Mouse (Mus musculus): ENCODE measurements around the gene Man2a1. TPM values are rescaled to one million over a fixed set of nuclear protein-coding genes. Genes with fewer than 3 reads are reported as not detected.

The Man2a1 gene
- total and polyA plus RNA-seq, 3 experiments = 4.7 to 18.5 (median 17.2) TPM

GRCm38 (mm10) chr17:64566435-64566834, 34.1 kb upstream of the Man2a1 start:
- WGBS = 66% methylated on average over 6 of the region's 6 CpGs
- Histone ChIP-seq H3K27ac (no peak overlapping the region), H3K27me3 (ENCODE audit: control insufficient read depth, insufficient read depth, low read length) (no peaks in the 10 kb centered on the region), H3K4me3 (no peak overlapping the region), H3K79me2 (replicated peaks; ENCODE audit: control insufficient read depth, insufficient read depth, low read length) (no peaks in the 10 kb centered on the region), H3K4me1 (ENCODE audit: control insufficient read depth, insufficient read depth, low read length) (no peaks in the 10 kb centered on the region), H3K36me3 (ENCODE audit: control insufficient read depth, insufficient read depth, low read length) (no peaks in the 10 kb centered on the region), H3K9ac (ENCODE audit: low read depth, low read length) (no peak overlapping the region)
- intact Hi-C loops (cut with DNase I) = no loop called here
- no peak for DNase-seq
- TF ChIP-seq POLR2A (IDR thresholded peaks at IDR 0.05; ENCODE audit: insufficient read depth, low read depth, low read length) (no peak), CTCF (IDR thresholded peaks at IDR 0.05) (no peak), EP300 (IDR thresholded peaks at IDR 0.05; ENCODE audit: insufficient read depth, low read depth, low read length) (no peak)

- no peak overlapping the region for H3K9ac ChIP-seq (ENCODE audit: low read depth, low read length)
- WGBS = 63% methylated on average over 3 of the region's 3 CpGs
- no peak overlapping the region for H3K27ac ChIP-seq
- no peak for DNase-seq
- H3K79me2 ChIP-seq (replicated peaks; ENCODE audit: control insufficient read depth, insufficient read depth, low read length) = no peaks in the 10 kb centered on the region
- TF ChIP-seq CTCF (IDR thresholded peaks at IDR 0.05) = no peak
- TF ChIP-seq POLR2A (IDR thresholded peaks at IDR 0.05; ENCODE audit: insufficient read depth, low read depth, low read length) = no peak
- TF ChIP-seq EP300 (IDR thresholded peaks at IDR 0.05; ENCODE audit: insufficient read depth, low read depth, low read length) = no peak
- H3K4me3 ChIP-seq = no peak overlapping the region
- intact Hi-C loops (cut with DNase I) = no loop called here
- H3K4me1 ChIP-seq (ENCODE audit: control insufficient read depth, insufficient read depth, low read length) = no peaks in the 10 kb centered on the region
- H3K36me3 ChIP-seq (ENCODE audit: control insufficient read depth, insufficient read depth, low read length) = no peaks in the 10 kb centered on the region
- H3K27me3 ChIP-seq (ENCODE audit: control insufficient read depth, insufficient read depth, low read length) = no peaks in the 10 kb centered on the region
Observed at GRCm38 (mm10) chr17:64567546-64567945, 33.0 kb upstream of the Man2a1 start.

- Histone ChIP-seq H3K27me3 (ENCODE audit: control insufficient read depth, insufficient read depth, low read length) (peaks cover 2% of the 10 kb centered on the region; the same call in 1 of the 2 replicates), H3K36me3 (ENCODE audit: control insufficient read depth, insufficient read depth, low read length) (no peaks in the 10 kb centered on the region), H3K27ac (no peak overlapping the region), H3K9ac (ENCODE audit: low read depth, low read length) (no peak overlapping the region), H3K4me1 (ENCODE audit: control insufficient read depth, insufficient read depth, low read length) (no peaks in the 10 kb centered on the region), H3K79me2 (replicated peaks; ENCODE audit: control insufficient read depth, insufficient read depth, low read length) (no peaks in the 10 kb centered on the region), H3K4me3 (no peak overlapping the region)
- TF ChIP-seq EP300 (IDR thresholded peaks at IDR 0.05; ENCODE audit: insufficient read depth, low read depth, low read length) = no peak
- TF ChIP-seq POLR2A (IDR thresholded peaks at IDR 0.05; ENCODE audit: insufficient read depth, low read depth, low read length) = no peak
- no peak for TF ChIP-seq CTCF (IDR thresholded peaks at IDR 0.05)
- whole genome bisulfite sequencing = 94% methylated on average over 9 of the region's 9 CpGs
- DNase-seq = no peak
- intact Hi-C loops (cut with DNase I) = no loop called here
Observed at GRCm38 (mm10) chr17:64573981-64574380, 26.6 kb upstream of the Man2a1 start.

GRCm38 (mm10) chr17:64575240-64575639, 25.3 kb upstream of the Man2a1 start:
- intact Hi-C loops (cut with DNase I) = no loop called here
- Histone ChIP-seq H3K27me3 (ENCODE audit: control insufficient read depth, insufficient read depth, low read length) (peaks cover 2% of the 10 kb centered on the region; the same call in 1 of the 2 replicates), H3K9ac (ENCODE audit: low read depth, low read length) (no peak overlapping the region), H3K27ac (no peak overlapping the region), H3K36me3 (ENCODE audit: control insufficient read depth, insufficient read depth, low read length) (no peaks in the 10 kb centered on the region), H3K4me1 (ENCODE audit: control insufficient read depth, insufficient read depth, low read length) (no peaks in the 10 kb centered on the region; the same call in 1 of the 2 replicates), H3K4me3 (no peak overlapping the region), H3K79me2 (replicated peaks; ENCODE audit: control insufficient read depth, insufficient read depth, low read length) (no peaks in the 10 kb centered on the region)
- DNase-seq = peak in 1 of 2 experiments; percentile 39
- WGBS = 82% methylated on average over 6 of the region's 6 CpGs
- no peak for TF ChIP-seq EP300 (IDR thresholded peaks at IDR 0.05; ENCODE audit: insufficient read depth, low read depth, low read length)
- TF ChIP-seq POLR2A (IDR thresholded peaks at IDR 0.05; ENCODE audit: insufficient read depth, low read depth, low read length) = no peak
- TF ChIP-seq CTCF (IDR thresholded peaks at IDR 0.05) = peak; percentile 68

GRCm38 (mm10) chr17:64577485-64577884, 23.1 kb upstream of the Man2a1 start:
- Histone ChIP-seq H3K79me2 (replicated peaks; ENCODE audit: control insufficient read depth, insufficient read depth, low read length) (no peaks in the 10 kb centered on the region), H3K36me3 (ENCODE audit: control insufficient read depth, insufficient read depth, low read length) (no peaks in the 10 kb centered on the region), H3K4me3 (no peak overlapping the region), H3K9ac (ENCODE audit: low read depth, low read length) (no peak overlapping the region), H3K4me1 (ENCODE audit: control insufficient read depth, insufficient read depth, low read length) (no peaks in the 10 kb centered on the region; the same call in 1 of the 2 replicates), H3K27ac (no peak overlapping the region), H3K27me3 (ENCODE audit: control insufficient read depth, insufficient read depth, low read length) (peaks cover 2% of the 10 kb centered on the region; the same call in 1 of the 2 replicates)
- DNase-seq = no peak
- intact Hi-C loops (cut with DNase I) = no loop called here
- 53% methylated on average over 5 of the region's 5 CpGs for WGBS
- TF ChIP-seq POLR2A (IDR thresholded peaks at IDR 0.05; ENCODE audit: insufficient read depth, low read depth, low read length) (no peak), EP300 (IDR thresholded peaks at IDR 0.05; ENCODE audit: insufficient read depth, low read depth, low read length) (no peak), CTCF (IDR thresholded peaks at IDR 0.05) (no peak)

- Histone ChIP-seq H3K9ac (ENCODE audit: low read depth, low read length) (no peak overlapping the region), H3K79me2 (replicated peaks; ENCODE audit: control insufficient read depth, insufficient read depth, low read length) (no peaks in the 10 kb centered on the region), H3K4me1 (ENCODE audit: control insufficient read depth, insufficient read depth, low read length) (no peaks in the 10 kb centered on the region; the same call in 1 of the 2 replicates), H3K36me3 (ENCODE audit: control insufficient read depth, insufficient read depth, low read length) (no peaks in the 10 kb centered on the region), H3K27me3 (ENCODE audit: control insufficient read depth, insufficient read depth, low read length) (peaks cover 2% of the 10 kb centered on the region; the same call in 1 of the 2 replicates), H3K27ac (no peak overlapping the region), H3K4me3 (no peak overlapping the region)
- intact Hi-C loops (cut with DNase I) = no loop called here
- no peak for DNase-seq
- TF ChIP-seq EP300 (IDR thresholded peaks at IDR 0.05; ENCODE audit: insufficient read depth, low read depth, low read length) = no peak
- no peak for TF ChIP-seq CTCF (IDR thresholded peaks at IDR 0.05)
- no peak for TF ChIP-seq POLR2A (IDR thresholded peaks at IDR 0.05; ENCODE audit: insufficient read depth, low read depth, low read length)
- WGBS = 24% methylated on average over 4 of the region's 4 CpGs
Observed at GRCm38 (mm10) chr17:64578346-64578745, 22.2 kb upstream of the Man2a1 start.

All from heart, adult 2 months (tissue).